Mouse (Mus musculus) cerebellum, postnatal 4 days (tissue): ENCODE results near the gene Sytl2.

ENCODE experiments used
- DNase-seq, 2 experiments: peaks; one replicate each; pipeline ENCODE4 v3.0.0; 2022; ENCODE audit warnings: low spot score in 2 of 2, mixed read lengths in 1 of 2

Sytl2 gene

DNA sequence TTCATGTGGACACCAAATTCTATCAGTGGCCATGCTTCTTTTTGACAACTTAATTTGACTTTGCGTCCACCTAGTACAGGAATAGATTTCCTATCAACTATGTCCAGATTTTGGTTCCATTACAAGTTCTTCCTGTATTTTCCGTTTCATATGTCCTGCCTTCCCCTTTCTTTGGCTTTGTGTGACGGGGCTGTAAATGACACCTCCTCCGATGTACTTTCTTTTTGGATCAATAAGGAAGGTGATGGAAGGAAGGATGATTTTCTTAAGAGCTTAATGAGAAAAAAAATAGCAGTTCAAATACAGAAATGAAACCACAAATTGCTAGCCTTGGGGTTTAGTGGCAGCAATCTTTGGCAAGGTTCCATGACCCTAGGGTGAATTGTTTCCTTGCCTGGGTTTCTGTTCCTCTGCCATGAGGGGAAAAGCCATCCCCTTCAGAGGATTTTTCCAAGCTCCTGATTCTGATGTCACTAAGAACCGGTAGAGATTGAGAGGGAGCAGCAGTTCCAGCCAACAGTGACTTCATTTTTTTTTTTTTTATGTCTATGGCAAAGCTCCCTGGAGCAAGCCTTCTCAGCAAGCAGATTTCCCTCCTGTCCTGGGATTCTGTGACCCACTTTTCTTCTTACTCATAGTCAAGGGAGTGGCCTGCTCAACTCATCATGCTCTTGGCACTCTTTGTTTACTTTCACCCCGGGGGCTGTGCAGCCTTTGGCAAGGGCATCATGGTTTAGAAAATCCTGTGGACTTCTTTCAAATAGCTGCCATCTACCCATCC lies 68.2 kb downstream of the Sytl2 start:
- peak in 1 of 2 experiments; percentile 7 for DNase-seq

DNA sequence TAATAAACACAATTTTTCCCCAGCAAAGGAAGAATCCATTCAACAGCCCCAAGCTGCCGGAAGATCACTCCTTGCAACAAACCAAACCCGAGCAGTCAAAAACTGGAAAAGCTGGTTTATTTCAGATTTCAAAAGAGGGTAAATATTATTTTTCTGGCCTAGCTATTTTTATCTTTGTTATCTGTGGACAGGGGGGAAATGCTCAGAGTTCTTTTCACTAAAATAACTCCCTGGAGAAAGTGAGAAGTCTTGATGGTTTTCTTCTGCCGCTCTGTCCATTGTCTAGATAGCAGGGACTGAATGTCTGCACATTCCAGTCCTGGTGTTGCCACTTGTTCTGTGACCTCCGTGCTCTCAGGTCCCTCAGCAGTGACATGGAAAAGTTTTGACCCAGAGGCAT lies 70.8 kb downstream of the Sytl2 start:
- no peak for DNase-seq

DNA sequence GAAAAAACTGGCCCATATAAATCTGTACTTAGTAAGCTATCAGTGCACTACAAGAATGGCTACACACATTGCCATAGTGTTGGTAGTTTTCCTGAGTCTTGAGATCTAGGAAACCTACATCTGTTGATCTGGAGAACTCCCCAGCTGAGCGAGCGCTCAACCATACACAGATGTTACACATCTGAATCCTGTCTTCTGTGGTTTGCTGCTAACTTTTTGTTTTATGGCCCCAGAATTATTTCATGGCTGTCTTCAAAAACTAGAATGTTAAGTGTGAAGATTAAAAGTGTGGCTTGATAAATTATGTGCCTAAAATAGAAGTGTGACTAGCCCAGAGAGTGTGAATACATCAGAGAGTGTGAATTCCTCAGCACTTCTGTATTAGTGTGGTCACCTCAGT lies 82.4 kb downstream of the Sytl2 start:
- no peak for DNase-seq

DNA sequence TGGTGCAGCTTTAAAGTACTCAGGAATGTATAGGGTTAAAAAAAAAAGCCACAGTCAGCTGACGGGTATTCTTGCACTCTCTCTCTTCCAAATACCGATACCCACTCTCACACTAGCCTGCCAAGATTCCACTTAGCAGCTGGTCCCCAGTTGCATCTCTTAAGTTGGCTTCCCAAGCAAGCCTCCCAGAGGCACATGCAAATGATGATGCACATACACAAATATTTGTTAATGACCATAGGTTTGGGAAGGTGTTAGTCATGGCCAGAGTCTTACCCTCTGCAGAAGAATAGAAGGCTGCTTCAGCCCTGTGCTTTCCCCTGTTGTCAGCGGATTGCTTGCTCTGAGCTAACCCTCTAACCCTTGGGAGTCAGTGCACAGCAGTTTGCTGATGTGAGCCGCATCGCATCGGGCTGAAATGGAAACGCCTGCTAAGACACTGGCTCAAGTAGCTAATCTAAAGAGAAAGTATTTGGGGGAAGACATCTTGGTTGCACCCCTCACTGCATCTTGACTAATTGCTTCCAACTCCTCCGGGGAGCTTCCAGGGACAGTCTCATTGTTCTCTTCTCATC lies 84.9 kb downstream of the Sytl2 start:
- DNase-seq, result peak in 1 of 2 experiments; percentile 10

DNA sequence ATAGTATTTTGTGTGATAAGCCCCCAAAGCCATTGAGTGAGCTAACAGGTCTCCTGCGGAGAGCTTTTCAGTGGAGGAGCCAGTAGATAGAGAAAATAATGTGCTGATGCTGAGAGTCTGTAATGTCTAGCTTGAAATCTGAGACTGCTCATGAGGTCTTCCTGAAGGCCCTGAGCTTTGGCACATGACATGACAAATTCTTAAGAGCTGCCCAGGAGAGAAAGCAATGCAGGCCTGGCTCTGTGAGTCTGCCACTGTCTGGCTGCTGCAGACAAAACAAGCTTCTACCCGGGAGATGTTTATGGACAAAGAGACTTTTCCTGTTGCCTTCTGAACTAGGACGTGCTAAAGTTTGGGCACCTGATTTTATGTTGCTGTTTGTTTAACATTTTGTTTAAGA lies 87.7 kb downstream of the Sytl2 start:
- DNase-seq, result no peak

DNA sequence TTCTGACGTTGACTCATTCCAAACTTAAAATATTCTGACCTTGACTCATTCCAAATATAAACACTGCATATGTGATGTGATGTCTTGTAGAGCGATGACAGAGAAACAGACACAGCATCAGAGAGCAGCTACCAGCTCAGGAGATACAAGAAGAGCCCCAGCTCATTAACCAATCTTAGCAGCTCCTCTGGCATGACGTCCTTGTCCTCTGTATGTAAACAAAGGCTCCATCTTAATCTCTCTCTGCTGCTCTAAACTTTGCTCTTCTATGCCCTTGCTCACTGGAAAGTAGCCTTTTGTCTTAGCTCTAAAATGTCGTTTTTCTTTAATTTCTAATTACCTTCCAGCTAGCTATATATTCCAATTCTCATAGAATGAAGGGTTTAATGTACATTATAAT lies 93.0 kb downstream of the Sytl2 start:
- no peak for DNase-seq

DNA sequence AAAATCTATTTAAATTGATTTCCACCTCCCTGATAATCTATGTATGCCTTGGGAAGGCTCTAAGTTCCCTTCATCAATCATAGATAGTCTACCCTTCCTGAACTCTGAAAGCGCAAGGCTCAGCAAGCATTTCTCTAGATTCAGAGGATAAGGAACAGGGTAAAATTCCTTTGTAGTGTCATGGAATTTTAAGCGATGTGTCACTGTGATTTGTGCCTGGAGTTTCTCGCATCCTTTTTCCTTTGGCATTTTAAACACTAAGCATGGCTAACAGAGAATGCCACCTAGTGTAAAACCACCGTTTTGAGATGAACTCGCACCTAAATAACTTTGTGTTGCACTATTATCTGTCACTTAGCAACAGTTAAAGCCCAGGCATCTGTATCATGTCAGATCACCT lies 93.9 kb downstream of the Sytl2 start:
- DNase-seq, result no peak

DNA sequence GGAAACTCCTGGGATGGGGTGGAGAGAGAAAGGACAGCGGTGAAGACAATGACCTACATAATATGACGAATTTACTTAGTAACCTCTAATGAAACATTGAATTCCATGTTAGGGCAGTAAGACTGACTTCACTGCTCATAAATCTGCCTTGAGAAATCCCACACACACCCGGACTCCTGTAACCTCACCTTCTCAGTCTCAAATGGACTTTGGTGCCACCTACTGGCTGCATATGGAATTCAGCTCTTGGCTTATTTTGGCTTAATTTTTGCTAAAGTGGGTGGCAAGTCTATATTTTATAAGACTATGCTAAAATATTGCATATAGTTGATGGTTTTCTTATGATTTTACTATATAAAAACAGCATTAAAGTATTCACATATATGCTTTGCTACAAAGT lies 107.9 kb downstream of the Sytl2 start:
- peak; percentile 39 to 63 for DNase-seq

DNA sequence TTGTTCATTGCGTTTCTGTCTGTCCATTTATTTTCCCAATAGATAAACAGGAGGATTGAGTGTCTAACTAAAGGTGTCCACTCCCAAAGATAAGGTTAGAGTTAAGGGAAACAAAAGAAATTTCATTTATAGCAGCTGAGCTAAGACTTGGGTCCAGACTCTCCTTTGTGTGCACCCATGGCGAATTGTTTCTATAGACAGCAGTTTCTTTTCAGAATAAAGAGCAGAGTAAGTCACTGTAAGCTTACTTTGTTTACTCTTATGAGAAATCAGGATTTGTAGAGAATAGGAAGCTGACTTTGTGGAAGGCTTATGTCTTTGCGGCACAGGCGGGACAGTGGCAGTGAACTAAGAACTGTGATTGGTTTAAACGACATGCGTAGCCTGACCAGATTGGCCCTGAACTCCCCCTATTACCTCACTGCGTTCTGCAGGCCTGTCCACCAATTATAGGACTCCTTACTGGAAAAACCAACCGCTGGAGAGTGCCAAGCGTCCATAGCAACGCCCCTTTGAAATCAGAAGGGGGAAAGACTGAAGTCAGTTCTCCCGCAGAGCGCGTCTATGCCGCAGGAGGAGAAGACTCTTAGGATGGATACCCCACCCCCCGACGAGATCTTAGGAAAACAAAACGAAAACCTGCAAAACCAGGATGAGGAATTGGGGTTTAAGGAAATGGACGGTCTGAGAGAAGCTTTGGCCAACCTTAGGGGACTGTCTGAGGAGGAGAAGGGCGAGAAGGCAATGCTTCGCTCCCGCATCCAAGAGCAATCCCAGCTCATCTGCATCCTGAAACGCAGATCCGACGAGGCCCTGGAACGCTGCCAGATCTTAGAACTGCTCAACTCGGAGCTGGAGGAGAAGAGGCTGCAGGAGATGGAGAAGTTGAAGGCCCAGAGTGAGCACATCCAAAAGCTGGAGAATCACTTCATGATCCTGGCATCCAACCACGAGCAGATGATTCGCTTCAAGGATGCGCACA lies 124.3 kb downstream of the Sytl2 start, which contains the start of gene Ccdc89:
Gene Ccdc89 (plus strand): TSS at position 558 of the 982 bp plus-strand sequence.
- DNase-seq, result peak; percentile 39 to 73

DNA sequence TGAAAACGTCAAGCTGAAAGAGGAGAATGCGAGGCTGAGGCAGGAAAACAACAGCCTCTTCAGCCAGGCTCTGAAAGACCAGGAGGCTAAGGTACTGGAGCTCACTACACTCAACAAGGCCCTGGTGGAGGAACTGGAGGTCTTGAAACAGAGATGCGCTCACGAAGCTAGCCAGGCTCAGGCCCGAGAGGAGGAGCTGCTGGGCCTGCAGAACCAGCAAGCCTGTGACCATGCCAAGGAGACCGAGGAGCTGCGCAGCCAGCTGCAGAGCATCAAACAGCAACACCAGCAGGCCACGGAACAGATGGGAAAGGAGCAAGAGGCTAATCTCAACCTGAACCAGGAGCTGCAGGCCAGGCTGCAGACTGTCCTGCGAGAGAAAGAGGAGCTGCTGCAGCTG lies 125.0 kb downstream of the Sytl2 start:
- no peak for DNase-seq

DNA sequence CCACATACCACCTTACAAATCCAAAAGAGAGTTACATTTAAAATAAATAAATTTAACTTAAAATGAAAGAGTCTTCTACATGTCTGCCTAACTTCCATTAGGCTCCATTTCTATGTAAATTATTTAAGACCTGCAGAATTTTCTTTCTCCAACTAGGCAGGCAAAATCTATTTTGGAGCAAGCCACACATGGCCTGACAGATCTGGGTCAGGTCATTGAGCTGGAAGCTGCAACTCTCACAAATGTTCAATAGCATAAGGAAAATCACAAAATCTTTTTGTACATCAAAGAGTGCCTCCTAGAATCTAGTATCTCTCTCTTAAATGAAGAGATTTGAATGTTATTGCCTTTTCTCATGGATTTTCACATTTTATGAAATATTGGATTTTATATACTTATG lies 130.2 kb downstream of the Sytl2 start:
- DNase-seq, result no peak

DNA sequence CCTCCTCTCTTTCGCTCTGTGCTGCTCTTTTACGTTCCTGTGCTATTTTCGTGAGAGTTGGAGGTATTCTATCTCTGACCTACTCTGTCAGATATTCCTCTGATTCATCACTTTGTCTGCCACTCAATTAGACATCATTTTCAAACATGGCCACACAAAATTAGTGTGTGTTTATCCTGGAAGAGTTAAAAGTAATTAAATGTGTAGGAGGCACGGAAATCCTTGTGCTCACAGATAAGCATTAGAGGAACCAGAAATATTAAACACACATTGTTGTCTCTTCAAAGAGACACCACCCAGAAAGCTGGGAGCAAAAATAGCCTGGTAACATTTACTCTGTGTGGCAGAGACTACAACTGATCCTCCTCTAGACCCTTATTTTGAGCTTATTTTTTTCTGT lies 138.0 kb downstream of the Sytl2 start:
- DNase-seq, result no peak

DNA sequence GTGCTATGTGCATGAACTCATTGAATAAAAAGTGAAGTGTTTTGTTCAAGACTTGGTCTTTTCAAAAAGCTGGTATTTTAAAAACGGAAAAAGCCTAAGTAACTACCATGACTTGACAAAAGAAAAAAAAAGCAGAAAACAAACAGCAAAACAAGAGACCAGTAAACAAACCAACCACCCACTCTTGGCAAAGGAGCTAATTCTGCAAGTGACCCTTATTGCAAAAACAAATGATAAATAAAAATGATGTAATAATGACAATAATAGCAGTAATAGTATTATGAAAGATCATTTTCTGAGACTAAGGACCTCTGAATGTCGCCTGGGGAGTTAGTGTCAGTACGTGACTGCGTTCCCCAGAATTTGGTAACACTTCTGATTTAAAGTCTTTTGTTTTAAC lies 140.0 kb downstream of the Sytl2 start:
- DNase-seq, result no peak

DNA sequence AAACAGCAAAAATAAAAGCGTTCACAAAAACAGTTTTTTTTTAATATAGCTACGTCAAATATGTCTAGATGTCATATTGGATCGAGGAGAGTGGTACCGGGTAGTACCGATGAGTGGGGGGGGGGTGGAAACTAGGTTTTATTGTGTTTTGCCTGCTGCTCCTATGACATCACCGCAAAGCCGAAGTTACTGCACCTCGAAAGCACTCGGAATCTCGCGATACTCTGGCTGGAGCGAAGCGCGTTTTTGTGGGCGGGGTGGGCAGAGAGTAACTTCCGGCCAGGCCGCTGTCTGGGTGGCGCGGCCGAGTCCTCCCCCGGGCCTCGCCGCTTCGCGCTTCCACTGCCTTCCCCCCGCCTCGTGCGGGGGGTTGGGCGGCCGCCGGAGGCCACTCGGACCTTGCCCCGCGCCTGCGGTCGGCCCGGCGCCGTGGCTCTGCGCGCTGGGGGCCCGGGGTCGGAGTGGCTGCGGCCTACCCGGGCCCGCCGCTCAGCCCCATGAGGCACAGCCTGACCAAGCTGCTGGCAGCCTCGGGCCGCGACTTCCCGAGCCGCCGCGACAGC lies 140.5 kb downstream of the Sytl2 start, which contains the start of gene Crebzf:
Gene Crebzf (plus strand): TSS at position 212 of the 563 bp plus-strand sequence.
- peak; percentile 79 to 92 for DNase-seq

DNA sequence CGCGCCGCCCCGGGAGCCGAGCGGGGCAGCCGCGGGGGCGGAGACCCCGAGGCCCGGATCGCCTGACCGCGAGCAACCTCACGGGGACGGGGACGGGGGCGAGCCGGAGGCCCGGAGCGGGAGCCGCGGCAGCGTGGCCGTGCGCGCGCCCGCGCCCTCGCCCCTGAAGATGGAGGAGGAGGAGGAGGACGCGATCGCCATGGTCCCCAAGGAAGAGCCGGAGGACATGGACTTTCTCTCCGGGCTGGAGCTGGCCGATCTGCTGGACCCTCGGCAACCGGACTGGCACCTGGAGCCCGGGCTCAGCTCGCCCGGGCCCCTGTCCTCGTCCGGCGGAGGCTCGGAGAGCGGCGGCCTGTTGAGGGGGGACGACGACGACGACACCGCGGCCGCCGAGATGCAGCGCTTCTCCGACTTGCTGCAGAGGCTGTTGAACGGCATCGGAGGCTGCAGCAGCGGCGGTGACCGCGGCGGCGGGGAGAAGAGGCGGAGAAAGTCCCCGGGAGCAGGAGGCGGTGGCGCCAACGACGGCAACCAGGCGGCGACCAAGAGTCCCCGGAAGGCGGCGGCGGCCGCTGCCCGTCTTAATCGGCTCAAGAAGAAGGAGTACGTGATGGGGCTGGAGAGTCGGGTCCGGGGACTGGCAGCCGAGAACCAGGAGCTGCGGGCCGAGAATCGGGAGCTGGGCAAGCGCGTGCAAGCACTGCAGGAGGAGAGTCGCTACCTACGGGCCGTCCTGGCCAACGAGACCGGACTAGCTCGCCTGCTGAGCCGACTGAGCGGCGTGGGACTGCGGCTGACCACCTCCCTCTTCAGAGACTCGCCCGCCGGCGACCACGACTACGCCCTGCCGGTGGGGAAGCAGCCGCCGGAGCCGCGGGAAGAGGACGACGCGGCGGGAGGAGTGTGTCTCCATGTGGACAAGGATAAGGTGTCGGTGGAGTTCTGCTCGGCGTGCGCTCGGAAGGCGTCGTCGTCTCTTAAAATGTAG lies 141.3 kb downstream of the Sytl2 start:
- DNase-seq, result peak; percentile 50 to 78

DNA sequence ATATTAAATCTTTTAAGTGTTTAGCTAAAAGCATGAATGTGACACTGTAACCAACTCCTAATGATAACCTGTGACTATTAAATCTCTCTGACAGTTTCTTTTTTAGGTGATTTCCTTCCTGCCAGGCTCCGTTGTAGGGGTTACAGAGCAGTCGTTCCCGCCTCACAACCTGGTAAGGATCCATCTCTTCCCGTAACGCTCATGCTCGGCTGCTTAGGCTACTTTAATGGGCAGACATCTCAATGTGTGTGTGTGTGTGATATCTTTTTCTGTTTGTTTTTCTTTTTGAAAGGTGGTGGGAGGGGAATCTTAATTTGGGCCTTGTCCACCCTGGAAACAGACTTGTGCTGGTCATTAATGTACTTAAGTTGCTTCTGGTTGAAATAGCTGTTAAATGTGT lies 142.2 kb downstream of the Sytl2 start:
- no peak for DNase-seq

DNA sequence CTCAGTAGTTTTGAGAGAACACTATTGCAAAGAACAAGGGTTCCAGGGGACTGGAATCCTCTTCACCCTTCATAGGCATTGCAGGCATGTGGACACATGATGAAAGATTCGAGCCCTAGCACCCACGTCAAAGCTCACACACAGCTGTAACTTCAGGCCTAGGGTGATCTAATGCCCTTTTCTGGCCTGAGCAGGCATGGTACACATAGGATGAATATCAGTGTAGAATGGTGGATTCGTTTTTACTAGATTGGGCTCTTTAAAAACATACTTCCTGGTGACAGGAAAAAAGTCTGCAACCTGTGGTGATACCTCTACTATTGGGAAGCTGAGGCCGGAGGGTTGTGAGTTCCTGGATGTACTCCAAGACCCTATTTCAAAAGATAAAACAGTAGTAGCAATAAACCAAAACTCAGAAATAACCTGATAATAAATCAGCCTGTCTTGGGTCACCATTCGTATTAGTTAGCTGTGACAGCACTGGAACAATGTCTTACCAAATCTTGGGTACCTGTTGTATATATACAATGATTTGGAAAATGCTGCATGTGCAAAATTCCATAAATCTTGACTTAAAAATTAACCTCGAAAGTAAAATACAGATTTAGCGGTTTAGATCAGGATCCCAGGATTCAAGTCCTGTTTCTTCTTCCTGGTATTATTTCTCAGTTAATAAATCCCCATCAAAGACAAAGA lies 154.2 kb downstream of the Sytl2 start:
- no peak for DNase-seq

DNA sequence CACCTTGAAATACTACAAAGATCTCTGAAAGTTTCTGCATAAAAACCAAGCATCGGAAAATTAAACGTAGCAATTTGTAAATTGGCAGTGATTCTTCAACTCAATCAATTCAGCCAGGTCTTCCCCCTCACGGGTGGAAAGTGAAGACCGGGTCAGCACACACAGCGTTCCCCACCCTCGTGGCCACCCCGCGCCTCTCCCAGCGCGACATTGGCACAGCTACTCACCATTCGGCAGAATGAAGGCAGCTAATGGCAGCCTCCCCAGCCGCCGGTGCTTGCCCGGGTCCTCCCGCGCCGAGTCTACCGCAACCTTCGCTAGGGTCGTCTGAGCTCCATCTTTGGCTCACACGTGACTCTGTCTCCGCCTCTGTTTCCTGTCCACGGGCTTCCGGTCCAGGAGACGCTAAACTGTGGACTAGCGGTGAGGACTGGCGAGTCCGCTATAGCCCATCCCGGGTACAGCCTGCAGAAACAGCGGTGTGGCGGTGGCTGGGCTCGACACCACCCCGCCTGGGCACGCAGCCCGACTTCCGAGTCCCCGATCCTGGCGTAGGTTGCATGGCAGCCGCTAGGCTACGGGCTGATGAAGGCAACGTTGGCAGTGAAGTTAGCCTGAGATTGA lies 154.9 kb downstream of the Sytl2 start, which contains the start of gene Tmem126a:
Gene Tmem126a (minus strand): TSS at position 385 of the 624 bp plus-strand sequence.
- DNase-seq, result peak; percentile 68 to 84

DNA sequence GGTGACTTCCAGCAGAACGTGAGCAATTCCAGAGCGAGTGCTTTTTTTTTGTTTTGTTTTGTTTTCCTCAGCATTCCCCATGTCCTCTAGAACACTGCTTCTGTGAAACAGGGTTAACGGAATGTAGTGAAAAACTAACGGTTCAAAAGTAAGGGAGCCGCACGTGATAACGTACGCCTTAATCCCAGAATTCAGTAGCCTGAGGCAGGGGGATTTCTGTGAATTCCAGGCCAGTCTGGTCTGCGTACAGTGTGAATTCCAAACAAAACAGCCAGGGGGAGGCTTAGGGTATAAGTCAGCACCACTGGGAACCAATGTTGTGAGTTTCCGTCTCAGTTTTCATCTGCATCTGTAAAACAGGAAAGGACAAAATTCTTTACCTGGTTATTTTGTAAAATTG lies 155.5 kb downstream of the Sytl2 start:
- no peak for DNase-seq
